Mouse (Mus musculus) layer of hippocampus, adult 8-10 months (tissue): ENCODE measurements around the gene Ralb. TPM values are rescaled to one million over a fixed set of nuclear protein-coding genes. Genes with fewer than 3 reads are reported as not detected.

Source experiments
- DNase-seq, 2 experiments: peaks; one replicate each; pipeline ENCODE4 v3.0.0; 2022; ENCODE audit warnings: low spot score in 2 of 2
- total RNA-seq, 4 experiments: library from RNA; stranded (reverse); gene quantifications; 2 replicates each; pipeline ENCODE4 v1.2.4; 2022

Ralb gene
- total RNA-seq, 4 experiments from 2014 or later, result 20.2 to 27.6 (median 24.6) TPM

DNA sequence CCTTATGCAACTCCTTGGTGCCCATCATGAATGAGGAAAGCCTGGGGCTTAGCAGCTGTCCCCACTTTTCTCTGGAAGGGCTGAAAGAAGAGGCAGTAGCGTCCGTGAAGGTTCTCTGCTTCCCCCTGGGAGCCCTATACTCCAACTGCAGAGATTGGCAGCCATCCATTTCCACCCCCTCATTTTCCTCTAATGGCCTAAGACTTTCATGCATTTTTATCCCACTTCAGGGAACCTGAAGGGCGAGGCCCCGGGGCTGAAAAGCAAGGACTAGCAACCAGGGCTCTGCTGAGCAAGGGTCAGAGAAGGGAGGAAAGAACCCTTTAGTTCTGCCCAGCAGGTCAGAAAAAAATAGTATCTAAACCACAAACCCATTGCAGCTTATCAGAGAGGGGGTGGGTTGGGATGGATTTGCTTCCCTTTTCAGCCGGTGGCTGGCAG, 20.4 kb upstream of the Ralb start:
- no peak for DNase-seq

- no peak for DNase-seq
Measured at GRCm38 (mm10) chr1:119523826-119524225, 19.2 kb upstream of the Ralb start.

DNA sequence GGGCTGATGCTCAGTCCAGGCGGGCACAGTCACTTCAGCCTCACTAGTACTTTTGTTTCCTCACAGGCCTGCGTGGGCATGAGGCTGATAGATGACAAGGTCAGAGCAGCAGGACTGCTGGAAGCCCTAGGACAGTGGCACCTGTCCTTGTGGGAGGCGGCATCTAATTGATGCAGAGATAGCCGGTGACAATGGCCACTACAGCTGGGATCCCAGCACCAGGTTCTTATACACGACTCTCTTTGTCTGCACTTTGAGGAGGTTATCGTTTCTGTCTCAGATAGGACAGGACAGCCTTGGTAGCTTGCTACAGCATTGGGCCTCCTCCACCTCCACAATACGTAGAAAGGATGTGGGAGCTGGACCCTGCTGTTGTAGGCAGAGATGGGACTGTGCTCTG, 18.8 kb upstream of the Ralb start:
- no peak for DNase-seq

- no peak for DNase-seq
Measured at GRCm38 (mm10) chr1:119522726-119523125, 18.1 kb upstream of the Ralb start.

DNA sequence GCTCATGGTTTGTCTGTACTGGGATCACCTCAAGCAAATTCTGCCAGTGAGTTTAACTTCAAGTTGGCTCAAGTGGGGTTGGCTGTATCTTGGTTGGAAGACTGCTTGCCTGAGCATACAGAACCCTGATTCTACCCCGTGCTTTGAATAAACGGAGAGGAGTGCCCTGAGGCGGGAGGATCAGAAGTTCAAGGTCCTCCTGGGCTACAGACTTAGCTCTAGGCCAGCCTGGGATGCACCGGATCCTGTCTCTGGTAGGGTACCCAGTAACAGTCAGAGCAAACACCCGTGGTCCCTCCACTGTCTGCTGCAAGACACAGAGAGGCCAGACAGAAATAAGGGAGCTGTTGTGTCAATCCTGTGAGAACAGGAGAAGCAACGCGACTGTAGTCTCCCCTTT, 17.1 kb upstream of the Ralb start:
- no peak for DNase-seq

DNA sequence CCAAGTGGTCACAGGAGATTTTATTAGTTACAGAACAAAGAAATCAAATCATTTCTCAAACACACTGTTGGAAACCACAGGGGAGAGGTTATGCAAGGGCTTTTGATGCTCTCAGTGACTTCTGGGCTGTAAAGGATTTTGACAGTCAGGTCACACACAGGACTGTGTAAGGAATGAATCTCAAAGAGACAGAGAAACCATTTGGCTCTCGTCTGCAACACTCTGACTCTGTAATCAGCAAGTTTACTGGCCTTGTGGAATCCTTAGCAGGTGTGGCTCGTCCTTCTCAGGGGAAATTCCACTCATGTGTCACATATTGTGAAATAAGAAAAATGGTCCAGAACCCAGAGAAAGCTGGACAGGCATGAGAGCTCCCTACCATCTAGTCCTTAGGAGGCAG, 16.4 kb upstream of the Ralb start:
- DNase-seq, result no peak

DNA sequence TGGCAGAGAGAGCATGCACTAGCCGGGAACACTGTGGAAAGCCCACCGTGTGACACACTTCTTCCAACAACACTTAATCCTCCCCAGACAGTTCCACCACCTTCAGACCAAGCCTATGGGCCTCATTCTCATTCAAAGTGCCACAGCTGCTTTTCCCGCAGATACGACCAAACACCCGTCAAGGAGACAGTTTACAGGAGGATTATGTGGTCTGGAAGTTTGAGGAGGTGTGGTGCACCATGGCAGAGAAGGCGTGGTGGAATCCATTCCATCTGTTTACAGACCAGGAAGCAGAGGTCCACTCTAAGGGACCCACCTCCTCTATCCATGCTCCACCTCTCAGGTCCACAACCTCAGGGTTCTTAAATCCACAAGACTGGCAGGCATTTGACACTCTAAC, 14.7 kb upstream of the Ralb start:
- DNase-seq, result no peak

DNA sequence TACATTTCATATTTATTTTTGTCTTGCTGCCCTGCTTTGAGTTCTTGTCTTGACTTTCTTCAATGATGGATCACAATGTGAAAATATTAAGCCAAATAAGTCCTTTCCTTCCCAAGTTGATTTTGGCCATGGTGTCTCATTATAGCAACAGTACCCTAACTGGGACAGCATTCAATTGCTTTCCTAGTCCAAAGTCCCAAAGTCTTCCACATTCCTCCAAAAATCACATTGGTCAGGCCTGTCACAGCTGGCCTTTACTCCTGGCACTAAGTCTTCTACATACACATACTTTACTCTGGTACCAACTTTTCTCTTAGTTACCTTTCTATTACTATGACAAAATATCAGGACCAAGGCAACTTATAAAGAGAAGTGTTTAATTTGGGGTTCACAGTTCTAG, 14.2 kb upstream of the Ralb start:
- no peak for DNase-seq

DNA sequence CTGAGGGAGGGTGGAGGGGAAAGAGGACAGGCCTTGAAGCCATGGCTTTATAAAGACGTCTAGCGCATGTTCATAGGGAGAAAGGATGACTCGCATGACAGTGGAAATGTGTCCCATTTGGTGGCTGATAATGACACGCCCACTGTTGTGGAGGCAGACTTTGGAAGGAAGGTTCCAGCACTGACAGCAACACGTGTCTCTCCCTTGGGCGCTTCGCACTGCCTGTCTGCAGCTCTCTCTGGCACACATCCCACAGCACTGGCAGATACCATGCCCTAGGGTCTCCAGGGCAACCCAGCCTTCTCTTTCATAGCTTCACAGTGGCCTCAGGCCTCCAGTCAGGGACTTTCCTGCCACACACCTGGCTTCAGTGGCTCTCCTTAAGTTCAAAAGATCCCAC, 13.5 kb upstream of the Ralb start:
- DNase-seq, result no peak

- DNase-seq, result no peak
Measured at GRCm38 (mm10) chr1:119510857-119511256, 6.3 kb upstream of the Ralb start.

DNA sequence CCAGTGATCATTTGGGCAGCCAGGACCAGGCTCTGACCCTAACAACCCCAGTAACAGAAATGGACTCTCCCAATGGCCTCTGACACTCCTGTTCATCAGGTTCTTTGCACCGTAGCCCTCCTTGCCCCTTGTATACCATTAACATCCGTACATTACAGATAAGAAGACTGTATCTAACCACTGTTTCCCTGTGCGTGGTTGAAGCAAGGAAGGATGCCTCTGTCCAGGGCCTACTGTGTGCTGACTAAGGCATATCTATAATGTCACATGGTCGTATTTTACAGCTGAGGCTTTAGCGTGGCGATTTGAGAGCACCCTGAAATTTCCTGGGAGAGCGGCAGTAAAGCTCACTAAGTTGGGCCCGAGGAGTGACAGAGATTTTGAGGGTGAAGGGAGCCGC, 5.8 kb upstream of the Ralb start:
- no peak for DNase-seq

GRCm38 (mm10) chr1:119509474-119509873, 4.9 kb upstream of the Ralb start:
- DNase-seq, result no peak

DNA sequence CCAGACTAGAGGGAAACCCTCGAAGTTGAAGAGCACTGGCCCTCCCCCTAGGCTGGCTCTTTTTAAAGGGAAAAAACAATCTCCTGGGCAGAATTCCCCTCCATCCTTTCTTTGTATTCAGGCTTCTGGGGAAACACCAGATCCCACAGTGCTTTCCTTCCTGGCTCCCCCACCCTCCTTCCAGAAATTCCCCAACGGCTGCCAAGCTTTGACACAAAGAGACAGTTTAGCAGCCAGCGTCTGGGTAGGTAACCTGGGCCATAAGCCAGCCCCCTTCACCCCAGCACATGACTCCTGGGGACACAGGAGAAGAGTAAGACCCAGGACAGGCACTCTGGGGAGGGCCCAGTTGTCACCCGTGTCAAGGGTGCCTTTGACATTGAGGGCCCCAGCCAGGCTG, 4.0 kb upstream of the Ralb start:
- no peak for DNase-seq

- no peak for DNase-seq
Measured at GRCm38 (mm10) chr1:119505951-119506350, 1.4 kb upstream of the Ralb start.

- no peak for DNase-seq
Measured at GRCm38 (mm10) chr1:119503808-119504207, 786 bp downstream of the Ralb start.

DNA sequence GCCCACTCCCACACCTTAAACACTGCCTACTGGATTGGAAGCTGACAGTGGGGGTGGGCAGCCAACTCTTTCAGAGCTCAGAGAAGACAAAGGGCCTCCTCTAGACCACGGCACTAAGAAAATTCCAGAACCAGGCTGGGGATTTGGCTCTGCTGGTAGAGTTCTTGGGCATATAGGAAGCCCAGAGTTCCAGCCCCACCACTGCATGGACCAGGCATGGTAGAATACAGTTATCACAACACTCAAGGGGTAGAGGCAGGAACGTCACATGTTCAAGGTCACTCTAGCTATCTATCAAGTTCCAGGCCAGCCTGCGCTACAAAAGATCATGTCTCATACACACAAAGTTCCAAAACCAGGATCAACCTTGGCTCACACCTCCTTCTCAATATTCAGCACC, 1.4 kb downstream of the Ralb start:
- no peak for DNase-seq

- DNase-seq, result no peak
Measured at GRCm38 (mm10) chr1:119502729-119503128, 1.9 kb downstream of the Ralb start.

GRCm38 (mm10) chr1:119501881-119502280, 2.7 kb downstream of the Ralb start:
- DNase-seq, result no peak

DNA sequence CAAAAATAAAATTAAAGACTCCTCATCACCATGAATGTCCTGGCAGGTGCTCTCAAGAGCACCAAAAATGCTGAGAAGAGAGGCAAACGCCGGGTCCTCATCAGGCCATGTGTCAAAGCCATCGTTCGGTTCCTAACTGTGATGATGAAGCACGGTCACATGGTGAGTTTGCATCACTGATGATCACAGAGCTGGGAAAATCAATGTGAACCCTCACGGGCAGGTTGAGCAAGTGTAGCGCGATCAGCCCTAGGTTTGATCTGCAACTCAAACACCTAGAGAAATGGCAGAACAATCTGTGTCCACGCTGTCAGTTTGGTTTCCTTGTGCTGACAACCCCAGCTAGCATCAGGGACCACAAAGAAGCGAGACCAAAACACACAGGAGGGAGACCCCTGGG, 5.1 kb downstream of the Ralb start:
- no peak for DNase-seq

DNA sequence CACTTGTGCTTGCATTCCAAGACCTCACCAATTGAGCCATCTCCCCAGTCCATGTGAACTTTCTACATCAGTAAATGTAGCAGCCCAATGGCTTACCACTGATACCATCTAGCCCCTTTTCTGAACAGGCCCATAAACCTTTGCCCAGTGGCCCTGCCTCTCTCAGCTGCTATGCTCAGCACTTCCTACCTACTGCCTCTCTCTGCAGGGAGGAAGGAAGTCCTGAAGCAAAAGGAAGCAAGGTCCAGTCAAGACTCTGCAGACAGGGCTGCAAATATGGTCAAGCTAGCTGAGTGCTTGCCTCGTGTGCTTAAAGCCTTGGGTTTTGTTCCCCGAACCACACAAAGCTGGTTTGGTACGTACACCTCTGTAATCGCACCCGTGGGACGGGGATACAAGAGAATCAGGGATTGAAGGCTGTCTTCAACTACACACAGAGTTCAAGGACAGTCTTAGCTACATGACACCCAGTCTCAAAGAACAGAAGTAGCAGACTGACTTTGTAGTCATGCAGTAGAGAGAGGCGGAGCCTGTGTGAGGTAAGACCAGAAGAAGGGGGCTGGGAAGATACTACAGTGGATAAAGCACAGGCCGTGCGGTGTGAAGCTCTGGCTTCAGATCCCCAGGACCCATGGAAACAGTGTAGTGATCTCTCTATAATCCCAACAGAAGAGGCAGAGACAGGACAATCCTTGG, 5.9 kb downstream of the Ralb start:
- DNase-seq, result no peak

GRCm38 (mm10) chr1:119497346-119498004, 7.1 kb downstream of the Ralb start:
- no peak for DNase-seq

GRCm38 (mm10) chr1:119495396-119495775, 9.2 kb downstream of the Ralb start:
- DNase-seq, result no peak

- no peak for DNase-seq
Measured at GRCm38 (mm10) chr1:119494712-119495395, 9.7 kb downstream of the Ralb start.
